Mouse (Mus musculus) ES-E14 (cell line): ENCODE data around the gene Tmem59l. TPM values are rescaled to one million over a fixed set of nuclear protein-coding genes. Genes with fewer than 3 reads are reported as not detected.

Experiments used
- DNase-seq: peaks from one replicate; pipeline ENCODE4 v3.0.0-alpha.2; 2013; ENCODE audit warnings: low read depth, low spot score
- H3K27ac ChIP-seq: 2 replicates; pipeline ENCODE4 v1.5.1; 2012; ENCODE audit warnings: low read depth, mild to moderate bottlenecking, low read length, moderate library complexity, mixed read lengths; ENCODE audit not compliant: poor library complexity, insufficient read depth, severe bottlenecking
- H3K36me3 ChIP-seq: 2 replicates; pipeline ENCODE4 v1.6.1; 2012; ENCODE audit warnings: mild to moderate bottlenecking, low read length, moderate library complexity, mixed read lengths; ENCODE audit not compliant: control insufficient read depth, poor library complexity, insufficient read depth, severe bottlenecking
- H3K4me1 ChIP-seq, 2 experiments: fragments of 150-350 bp in 1 of 2; sonication (generic) in 1 of 2; 2 replicates each; pipeline ENCODE4 v1.6.1; 2012; ENCODE audit warnings: low read length in 2 of 2, mild to moderate bottlenecking in 1 of 2, mixed read lengths in 1 of 2; ENCODE audit not compliant: control insufficient read depth in 2 of 2, insufficient read depth in 2 of 2, poor library complexity in 1 of 2
- H3K4me3 ChIP-seq, 2 experiments: fragments of 150-350 bp in 1 of 2; sonication (generic) in 1 of 2; 2 replicates each; pipeline ENCODE4 v1.5.1; 2012; ENCODE audit warnings: low read length in 2 of 2, low read depth in 1 of 2, mild to moderate bottlenecking in 1 of 2, mixed read lengths in 1 of 2; ENCODE audit not compliant: insufficient read depth in 1 of 2, poor library complexity in 1 of 2, severe bottlenecking in 1 of 2
- H3K9ac ChIP-seq: 2 replicates; pipeline ENCODE4 v1.6.1; 2012; ENCODE audit warnings: low read depth, mild to moderate bottlenecking, low read length, mixed read lengths; ENCODE audit not compliant: poor library complexity, insufficient read depth, severe bottlenecking
- H3K9me3 ChIP-seq: fragments of 150-350 bp; sonication (generic); 2 replicates; pipeline ENCODE4 v1.6.1; 2012; ENCODE audit warnings: low read depth, mild to moderate bottlenecking, low read length; ENCODE audit not compliant: control insufficient read depth, insufficient read depth
- CHD2 ChIP-seq: IDR thresholded peaks from 2 replicates; pipeline ENCODE4 v1.6.1; 2014; ENCODE audit warnings: mild to moderate bottlenecking, low read depth, low read length, inconsistent platforms
- HCFC1 ChIP-seq: IDR thresholded peaks from 2 replicates; pipeline ENCODE4 v1.6.1; 2012; ENCODE audit warnings: low read length, inconsistent platforms, borderline replicate concordance; ENCODE audit not compliant: insufficient read depth
- MAFK ChIP-seq: IDR thresholded peaks from 2 replicates; pipeline ENCODE4 v1.6.1; 2014; ENCODE audit warnings: mild to moderate bottlenecking, low read depth, low read length, inconsistent platforms; ENCODE audit not compliant: insufficient read depth
- ZC3H11A ChIP-seq: IDR thresholded peaks from 2 replicates; pipeline ENCODE4 v1.6.1; 2012; ENCODE audit warnings: low read depth, mild to moderate bottlenecking, inconsistent platforms, low read length, borderline replicate concordance
- ZNF384 ChIP-seq: IDR thresholded peaks from 2 replicates; pipeline ENCODE4 v1.6.1; 2012; ENCODE audit warnings: low read depth, low read length, inconsistent platforms
- in situ Hi-C, 2 experiments: fragments of 600-800 bp; cut with MboI; formaldehyde crosslinking; loops; one replicate each; pipeline ENCODE4 v1.15.1; 2025; ENCODE audit warnings: low sequenced_read_pairs in 2 of 2, inconsistent platforms in 1 of 2; ENCODE audit not compliant: unreplicated experiment in 2 of 2
- total RNA-seq: library from RNA; depleted of rRNA; stranded (reverse); fragments of 300-350 nt; gene quantifications from 2 replicates; pipeline ENCODE4 v1.2.3, GENCODE M21; 2012

Gene Tmem59l
- total RNA-seq, 1 experiment = 5.3 TPM

DNA sequence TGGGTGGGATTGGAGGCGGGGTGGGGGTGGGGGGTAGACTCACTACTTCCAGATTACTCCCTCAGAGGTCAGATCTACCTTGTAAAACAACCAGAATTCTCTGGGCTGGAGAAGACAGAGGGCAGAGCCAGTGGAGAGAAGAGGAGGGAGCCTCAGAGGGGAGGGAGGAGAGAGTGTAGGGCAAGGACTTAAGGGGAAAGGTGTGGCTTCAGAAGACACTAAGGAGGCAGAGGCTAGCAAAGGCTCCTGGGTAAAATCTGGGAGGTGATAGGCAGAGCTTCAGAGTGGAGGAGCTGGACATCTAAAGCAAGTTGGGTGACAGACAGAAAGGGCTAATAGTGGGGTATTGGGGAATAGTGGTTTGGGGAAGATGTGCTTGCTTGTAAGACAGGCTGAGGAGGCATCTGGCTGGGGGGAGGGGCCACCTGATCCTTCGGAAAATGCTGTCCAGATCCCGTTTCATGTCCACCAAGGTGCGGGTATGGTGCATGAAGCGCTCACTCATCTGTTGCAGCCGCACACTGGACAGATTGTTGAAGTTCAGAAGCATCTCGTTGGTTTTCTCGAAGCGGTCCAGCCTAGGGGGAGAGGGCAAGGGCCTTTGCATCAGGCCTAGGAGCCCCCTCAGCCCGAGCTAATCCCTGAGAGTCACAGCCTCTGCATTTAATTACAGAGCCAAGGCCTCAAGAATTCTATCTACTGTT is 30.9 kb upstream of the Tmem59l start:
- no peaks in the 10 kb centered on the region for H3K9me3 ChIP-seq
- in situ Hi-C loops = no loop called here
- no peak overlapping the region for H3K9ac ChIP-seq
- no peak overlapping the region for H3K27ac ChIP-seq
- TF ChIP-seq ZNF384 (no peak), ZC3H11A (no peak), MAFK (no peak), HCFC1 (no peak), CHD2 (no peak)
- H3K4me3 ChIP-seq = no peak overlapping the region
- peaks cover 30% of the 10 kb centered on the region for H3K36me3 ChIP-seq
- no peak for DNase-seq
- peaks cover 0 to 4% of the 10 kb centered on the region in 2 experiments; a peak in 1 of 4 replicates for H3K4me1 ChIP-seq

DNA sequence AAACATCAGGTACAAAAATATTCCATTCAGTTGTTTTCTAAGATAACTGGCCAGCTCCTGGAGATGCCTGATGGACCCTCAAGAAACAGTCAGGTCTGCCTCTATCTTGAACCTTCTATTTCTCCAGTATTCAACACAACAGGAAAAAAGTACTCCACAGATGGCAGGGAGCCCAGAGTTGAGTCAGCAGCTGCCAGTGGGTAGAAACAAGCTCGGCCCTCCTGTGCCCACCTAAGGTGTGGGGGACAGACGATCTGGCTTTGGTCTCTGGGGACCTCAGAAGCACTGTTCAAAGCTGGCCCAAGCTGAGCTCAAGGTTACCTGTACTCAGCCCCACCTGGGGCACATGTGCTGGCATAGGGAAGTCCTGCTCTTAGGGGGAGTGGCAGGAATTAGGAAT is 26.3 kb upstream of the Tmem59l start:
- TF ChIP-seq ZC3H11A = no peak
- no peak for TF ChIP-seq CHD2
- no peak for TF ChIP-seq ZNF384
- no peak for TF ChIP-seq HCFC1
- no peak for TF ChIP-seq MAFK
- H3K9ac ChIP-seq = no peak overlapping the region
- in situ Hi-C loops = no loop called here

GRCm38 (mm10) chr8:70512253-70512903 is 25.2 kb upstream of the Tmem59l start:
- no peak overlapping the region for H3K9ac ChIP-seq
- no peak for DNase-seq
- no peak overlapping the region for H3K27ac ChIP-seq
- in situ Hi-C loops = no loop called here
- no peak overlapping the region for H3K4me3 ChIP-seq
- H3K4me1 ChIP-seq = peaks cover 0 to 1% of the 10 kb centered on the region in 2 experiments; a peak in 2 of 4 replicates
- H3K9me3 ChIP-seq = no peaks in the 10 kb centered on the region
- TF ChIP-seq ZNF384 (peak; percentile 43; the same call in 1 of the 2 replicates), HCFC1 (no peak)
- H3K36me3 ChIP-seq = peaks cover 47% of the 10 kb centered on the region

More for the DNA sequence above, 26.3 kb upstream of the Tmem59l start:
- Histone ChIP-seq H3K36me3 (peaks cover 40% of the 10 kb centered on the region), H3K27ac (no peak overlapping the region), H3K9me3 (no peaks in the 10 kb centered on the region), H3K4me1 (peaks cover 0 to 4% of the 10 kb centered on the region in 2 experiments; a peak in 2 of 4 replicates), H3K4me3 (no peak overlapping the region)
- no peak for DNase-seq

GRCm38 (mm10) chr8:70511770-70512169 is 24.6 kb upstream of the Tmem59l start:
- Histone ChIP-seq H3K36me3 (peaks cover 47% of the 10 kb centered on the region), H3K9me3 (no peaks in the 10 kb centered on the region), H3K4me3 (peak overlapping the region in 1 of 2 experiments; percentile 90; a peak in 1 of 4 replicates), H3K4me1 (peaks cover 0 to 1% of the 10 kb centered on the region in 2 experiments; a peak in 2 of 4 replicates), H3K27ac (no peak overlapping the region; the same call in 1 of the 2 replicates), H3K9ac (peak overlapping the region; percentile 30; the same call in 1 of the 2 replicates)
- no peak for DNase-seq
- in situ Hi-C loops = no loop called here
- TF ChIP-seq ZC3H11A = no peak
- TF ChIP-seq CHD2 = no peak
- no peak for TF ChIP-seq HCFC1
- TF ChIP-seq ZNF384 = no peak
- TF ChIP-seq MAFK = no peak
